Mouse (Mus musculus): ENCODE data around the gene Aqp2. TPM values are rescaled to one million over a fixed set of nuclear protein-coding genes. Genes with fewer than 3 reads are reported as not detected.

Gene Aqp2
- total and polyA plus RNA-seq, 3 experiments, result not detected

- H3K9ac ChIP-seq (ENCODE audit: control insufficient read depth, low read depth, low read length, poor library complexity, severe bottlenecking), result no peak overlapping the region
- peaks cover 0 to 22% of the 10 kb centered on the region in 2 experiments; a peak in 3 of 4 replicates for H3K4me1 ChIP-seq (ENCODE audit: control insufficient read depth in 1 of 2, insufficient read depth in 2 of 2, low read length in 2 of 2)
- peaks cover 6 to 22% of the 10 kb centered on the region in 2 experiments for H3K27me3 ChIP-seq (ENCODE audit: control insufficient read depth in 1 of 2, insufficient read depth in 2 of 2, low read length in 2 of 2)
- no peaks in the 10 kb centered on the region for H3K9me3 ChIP-seq (replicated peaks; ENCODE audit: insufficient read depth, low read length)
- H3K27ac ChIP-seq (ENCODE audit: control insufficient read depth, low read depth, low read length), result no peak overlapping the region
- no peak overlapping the region for H3K4me3 ChIP-seq (ENCODE audit: control insufficient read depth in 1 of 2, insufficient read depth in 1 of 2, low read depth in 2 of 2, low read length in 2 of 2)
- TF ChIP-seq ZMIZ1 (IDR thresholded peaks at IDR 0.05; ENCODE audit: low read depth, low read length) (no peak), MEF2A (IDR thresholded peaks at IDR 0.05; ENCODE audit: extremely low read depth, insufficient replicate concordance, low read depth, low read length, poor library complexity, severe bottlenecking) (no peak), KAT2A (conservative IDR thresholded peaks at IDR 0.05; ENCODE audit: low read depth, low read length) (no peak), USF2 (IDR thresholded peaks at IDR 0.05; ENCODE audit: borderline replicate concordance in 1 of 2, insufficient read depth in 1 of 2, low read depth in 1 of 2, low read length in 2 of 2) (no peak), CHD2 (IDR thresholded peaks at IDR 0.05; ENCODE audit: low read length) (no peak), UBTF (IDR thresholded peaks at IDR 0.05; ENCODE audit: borderline replicate concordance, insufficient read depth, low read depth, low read length) (no peak), TCF12 (IDR thresholded peaks at IDR 0.05; ENCODE audit: low read depth, low read length) (no peak)
- DNase-seq (ENCODE audit: low read depth, low spot score), result no peak
- H3K36me3 ChIP-seq (ENCODE audit: control insufficient read depth in 1 of 2, insufficient read depth in 2 of 2, low read length in 2 of 2), result peaks cover 0 to 11% of the 10 kb centered on the region in 2 experiments; a peak in 2 of 4 replicates
- H3K79me2 ChIP-seq (ENCODE audit: control insufficient read depth, insufficient read depth, low read length, poor library complexity), result no peaks in the 10 kb centered on the region
These were observed 26.7 kb downstream of the Aqp2 start for GRCm38 (mm10) chr15:99605595-99605994.

- Histone ChIP-seq H3K9ac (ENCODE audit: control insufficient read depth, low read depth, low read length, poor library complexity, severe bottlenecking) (no peak overlapping the region), H3K4me3 (ENCODE audit: control insufficient read depth in 1 of 2, insufficient read depth in 1 of 2, low read depth in 2 of 2, low read length in 2 of 2) (no peak overlapping the region), H3K27me3 (ENCODE audit: control insufficient read depth in 1 of 2, insufficient read depth in 2 of 2, low read length in 2 of 2) (peaks cover 6 to 18% of the 10 kb centered on the region in 2 experiments), H3K27ac (ENCODE audit: control insufficient read depth, low read depth, low read length) (no peak overlapping the region), H3K36me3 (ENCODE audit: control insufficient read depth in 1 of 2, insufficient read depth in 2 of 2, low read length in 2 of 2) (peaks cover 0 to 11% of the 10 kb centered on the region in 2 experiments; a peak in 2 of 4 replicates), H3K79me2 (ENCODE audit: control insufficient read depth, insufficient read depth, low read length, poor library complexity) (no peaks in the 10 kb centered on the region), H3K4me1 (ENCODE audit: control insufficient read depth in 1 of 2, insufficient read depth in 2 of 2, low read length in 2 of 2) (peaks cover 0 to 22% of the 10 kb centered on the region in 2 experiments; a peak in 3 of 4 replicates), H3K9me3 (replicated peaks; ENCODE audit: insufficient read depth, low read length) (no peaks in the 10 kb centered on the region)
- DNase-seq (ENCODE audit: low read depth, low spot score), result peak; percentile 73
- peak; percentile 17; the same call in 1 of the 2 replicates for TF ChIP-seq SMC3 (IDR thresholded peaks at IDR 0.05; ENCODE audit: low read depth, low read length)
- 0 out of 2 replicates have a peak, but pooled peaks have one; percentile 48 for TF ChIP-seq TCF12 (IDR thresholded peaks at IDR 0.05; ENCODE audit: low read depth, low read length)
- TF ChIP-seq RAD21 (IDR thresholded peaks at IDR 0.05; ENCODE audit: low read depth, low read length), result no peak
- 0 out of 2 replicates have a peak, but pooled peaks have one; percentile 44 for TF ChIP-seq GATA1 (IDR thresholded peaks at IDR 0.05; ENCODE audit: low read depth, low read length)
- peak; percentile 58 for TF ChIP-seq TAL1 (IDR thresholded peaks at IDR 0.05; ENCODE audit: low read length)
- TF ChIP-seq CHD2 (IDR thresholded peaks at IDR 0.05; ENCODE audit: low read length), result no peak
- TF ChIP-seq EP300 (IDR thresholded peaks at IDR 0.05; ENCODE audit: low read depth in 1 of 2, low read length in 2 of 2), result peak in 1 of 2 experiments; percentile 64; a peak in 2 of 4 replicates
These were observed 27.7 kb downstream of the Aqp2 start for GRCm38 (mm10) chr15:99606515-99606914.
